Mouse (Mus musculus) left cerebral cortex, adult 2 months (tissue): ENCODE data around the gene Il3ra. TPM values are rescaled to one million over a fixed set of nuclear protein-coding genes. Genes with fewer than 3 reads are reported as not detected.

Experiments used
- DNase-seq, 2 experiments: peaks; one replicate each; pipeline ENCODE4 v3.0.0; 2021 to 2022; ENCODE audit warnings: low spot score in 2 of 2, mixed read lengths in 1 of 2; ENCODE audit errors: extremely low spot score in 1 of 2
- H3K27ac ChIP-seq: fragments of 200-600 bp; 2 replicates; pipeline ENCODE4 v1.8.1; 2022
- H3K4me3 ChIP-seq: fragments of 200-600 bp; 2 replicates; pipeline ENCODE4 v1.8.1; 2022
- CTCF ChIP-seq: fragments of 200-600 bp; IDR thresholded peaks from 2 replicates; pipeline ENCODE4 v1.8.1; 2022; ENCODE audit warnings: antibody characterized with exemption, mild to moderate bottlenecking, moderate library complexity
- intact Hi-C: fragments of 180-260 bp; cut with DNase I; formaldehyde crosslinking; loops from one replicate; pipeline ENCODE4 v1.15.1; 2025
- total RNA-seq, 2 experiments: library from RNA; stranded (reverse); gene quantifications; 2 replicates each; pipeline ENCODE4 v1.2.3; 2021

The Il3ra gene
- total RNA-seq, 2 experiments from 2014 or later, result 4.3 to 5.8 TPM

GRCm38 (mm10) chr14:14400998-14401397 is 54.9 kb downstream of the Il3ra start, which contains the start of gene Olfr721-ps1:
Gene Olfr721-ps1, plus strand, starts transcription at chr14:14401298.
- no peak for TF ChIP-seq CTCF
- no peak for DNase-seq
- no peak within 1 kb of the TSS for H3K4me3 ChIP-seq
- intact Hi-C loops, result no loop called here
- no peak within 1 kb of the TSS for H3K27ac ChIP-seq

Other genes starting within 250 kb of the Il3ra start
- gene Psmd6, start 225.3 kb upstream of the Il3ra start, total RNA-seq, result 100 to 1,000 TPM; 103 to 113 TPM
- not detected for gene Olfr720, start 159.4 kb upstream of the Il3ra start, total RNA-seq
- gene Olfr31, start 23.4 kb upstream of the Il3ra start, total RNA-seq, result not detected
- gene Olfr721-ps1, start 55.0 kb downstream of the Il3ra start, total RNA-seq, result not detected